Mouse (Mus musculus) right cerebral cortex, postnatal 4 days (tissue): Measurements from ENCODE around the gene Gm20850.
"Not testable (repeated sequence)": the region's sequence is repeated elsewhere in the genome, so short reads cannot be mapped to it uniquely, and the experiment has no call there.

ENCODE experiments used
- DNase-seq: peaks from one replicate; pipeline ENCODE4 v3.0.0-alpha.2; 2022

The Gm20850 gene

DNA sequence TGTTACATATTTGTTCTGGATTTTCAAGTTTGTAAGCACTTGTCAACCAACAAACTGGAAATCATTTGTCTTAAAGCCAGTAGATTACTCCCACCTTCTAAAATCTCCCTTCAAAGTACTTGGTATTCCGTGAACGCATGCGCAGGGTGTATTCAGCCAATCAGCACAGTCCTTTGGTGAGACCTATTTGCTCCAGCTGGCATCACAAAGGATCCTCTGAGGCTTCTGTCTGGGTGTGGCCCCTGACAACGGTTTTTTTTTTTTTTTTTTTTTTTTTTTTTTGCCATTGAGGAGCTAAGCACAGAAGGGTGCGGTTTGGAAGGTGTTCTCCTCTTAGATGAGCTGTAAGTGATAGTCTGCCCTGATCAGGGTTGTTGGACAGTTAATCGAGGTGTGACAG, at the start of gene Gm20850:
TSS of gene Gm20850 (plus strand) at position 301 of the 400 bp plus-strand sequence.
- not testable (repeated sequence) for DNase-seq
